ENCODE assay signal across 32 mouse cellular contexts in genomic region chr10:52934615-52935014, GRCm38 (mm10).
"Had no signal": no experiment of that assay in that cellular context is flagged by ENCODE, and none has a peak within 500 bp of the region (broad histone marks: within the 10 kb centered on the region; RNA-seq: fewer than 3 reads in every experiment).

No protein-coding gene starts in this region.

- DNase-seq: heart, postnatal 10 days; heart, postnatal 4 days; kidney, adult 11 months; kidney, adult 18-20 months; kidney, adult 2 months; kidney, adult 8-10 months; kidney, adult 9 months; kidney, postnatal 10 days; kidney, postnatal 14 days; kidney, postnatal 25 days; kidney, postnatal 36 days; kidney, postnatal 4 days; layer of hippocampus, adult 9-11 months; layer of hippocampus, postnatal 36 days had no signal

- H3K4me3 ChIP-seq: heart, embryonic 12.5 days; heart, embryonic 13.5 days; heart, embryonic 15.5 days; hindbrain, embryonic 10.5 days; hindbrain, embryonic 12.5 days; hindbrain, embryonic 13.5 days; hindbrain, embryonic 15.5 days; intestine, embryonic 15.5 days; kidney, embryonic 15.5 days; layer of hippocampus, adult 2 months; left cerebral cortex, adult 2 months had no signal

- H3K27me3 ChIP-seq: heart, embryonic 12.5 days; heart, embryonic 13.5 days; heart, embryonic 15.5 days; hindbrain, embryonic 12.5 days; hindbrain, embryonic 13.5 days; hindbrain, embryonic 15.5 days; intestine, embryonic 15.5 days; kidney, embryonic 15.5 days had no signal

- H3K4me1 ChIP-seq: heart, embryonic 12.5 days; heart, embryonic 13.5 days; heart, embryonic 15.5 days; hindbrain, embryonic 10.5 days; hindbrain, embryonic 12.5 days; hindbrain, embryonic 13.5 days; intestine, embryonic 15.5 days; kidney, embryonic 15.5 days had no signal

- H3K27ac ChIP-seq: heart, embryonic 13.5 days; heart, embryonic 15.5 days; hindbrain, embryonic 10.5 days; hindbrain, embryonic 12.5 days; hindbrain, embryonic 13.5 days; hindbrain, embryonic 14.5 days; hindbrain, embryonic 15.5 days; hindbrain, postnatal 0 days; intestine, embryonic 15.5 days; kidney, embryonic 15.5 days; kidney, postnatal 0 days; layer of hippocampus, adult 2 months; left cerebral cortex, adult 2 months had no signal

- ATAC-seq: hindbrain, embryonic 16.5 days; hindbrain, postnatal 0 days; inflammation-experienced regulatory T-cells, adult 6 months; intestine, embryonic 15.5 days; intestine, embryonic 16.5 days; intestine, postnatal 0 days had no signal
